In the genomic region with DNA sequence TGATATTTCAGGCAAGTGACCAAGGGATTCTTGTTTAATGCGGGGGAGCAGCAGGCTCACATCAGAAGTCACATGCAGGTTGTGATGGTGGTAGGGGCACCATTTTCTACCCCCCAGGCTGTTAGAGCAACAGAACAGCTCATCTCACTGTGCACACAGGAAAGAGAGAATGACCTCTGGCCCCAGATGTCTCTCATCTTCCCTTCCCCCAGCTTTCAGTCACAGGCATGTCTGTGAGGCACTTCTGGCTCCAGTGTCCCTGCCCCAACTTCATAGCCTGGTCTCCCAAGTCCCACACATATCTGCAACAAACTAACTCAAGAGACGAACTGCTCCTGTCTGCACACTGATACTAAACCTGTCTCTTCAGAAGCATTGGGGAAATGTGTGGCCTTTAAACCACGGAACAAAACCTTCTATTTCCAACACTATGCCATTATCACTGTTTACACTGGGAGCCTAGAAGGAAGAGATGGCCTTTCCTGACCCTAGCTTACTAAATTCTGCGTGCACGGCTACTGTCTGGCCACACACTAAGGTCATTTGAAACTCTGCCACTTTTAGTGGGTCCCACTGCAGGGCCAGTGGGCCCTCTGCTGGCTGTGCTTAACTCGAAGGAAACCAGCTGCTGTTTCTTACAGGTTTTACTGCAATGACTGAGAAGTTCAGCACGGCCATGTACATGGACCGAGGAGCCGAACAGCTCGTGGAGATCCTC, we compare ENCODE assay signal across 8 mouse cellular contexts. TPM values are rescaled to one million over a fixed set of nuclear protein-coding genes. Genes with fewer than 3 reads are reported as not detected.
DNase-seq lines count a peak whose midpoint lies in the region; ATAC-seq and TF ChIP-seq lines count a peak whose summit lies in the region.

No protein-coding gene starts in this region.

- no peaks in the 10 kb centered on the region for H3K79me2 ChIP-seq in heart, adult 2 months (replicated peaks; ENCODE audit: control insufficient read depth, insufficient read depth, low read length)

- no peak overlapping the region for H3K4me3 ChIP-seq in midbrain, embryonic 14.5 days (replicated peaks; ENCODE audit: low read depth, low read length)
- H3K4me3 ChIP-seq in midbrain, embryonic 11.5 days (ENCODE audit: low read depth, low read length) = no peak overlapping the region
- H3K4me3 ChIP-seq in heart, adult 2 months = no peak overlapping the region

- no peaks in the 10 kb centered on the region for H3K9me3 ChIP-seq in midbrain, embryonic 14.5 days (ENCODE audit: control insufficient read depth, low read length)
- no peaks in the 10 kb centered on the region for H3K9me3 ChIP-seq in midbrain, embryonic 11.5 days (ENCODE audit: control insufficient read depth, low read length)

- no peak overlapping the region for H3K9ac ChIP-seq in midbrain, embryonic 14.5 days (replicated peaks; ENCODE audit: low read length)
- no peak overlapping the region for H3K9ac ChIP-seq in midbrain, embryonic 11.5 days (ENCODE audit: low read length)
- H3K9ac ChIP-seq in heart, adult 2 months (ENCODE audit: low read depth, low read length) = no peak overlapping the region

- no peaks in the 10 kb centered on the region for H3K27me3 ChIP-seq in midbrain, embryonic 14.5 days (ENCODE audit: control insufficient read depth, insufficient read depth, low read length)
- no peaks in the 10 kb centered on the region for H3K27me3 ChIP-seq in midbrain, embryonic 11.5 days (ENCODE audit: control insufficient read depth, insufficient read depth, low read length)
- no peaks in the 10 kb centered on the region for H3K27me3 ChIP-seq in heart, adult 2 months (ENCODE audit: control insufficient read depth, insufficient read depth, low read length)

- intact Hi-C loops in heart, adult 2 months (cut with DNase I) = loop anchor here (1.0 to 10.0 kb wide), 3 partner anchors 41 to 269 kb away; a partner anchor contains a TSS
- intact Hi-C loops in left cerebral cortex, postnatal 36 days (cut with DNase I) = no loop called here

- no peak for TF ChIP-seq POLR2A in heart, adult 2 months (IDR thresholded peaks at IDR 0.05; ENCODE audit: insufficient read depth, low read depth, low read length)

- TF ChIP-seq CTCF in heart, adult 2 months (IDR thresholded peaks at IDR 0.05) = peak; percentile 85

- no peaks in the 10 kb centered on the region for H3K4me1 ChIP-seq in midbrain, embryonic 14.5 days (ENCODE audit: control insufficient read depth, insufficient read depth, low read length)
- H3K4me1 ChIP-seq in midbrain, embryonic 11.5 days (ENCODE audit: control insufficient read depth, insufficient read depth, low read length) = no peaks in the 10 kb centered on the region
- H3K4me1 ChIP-seq in heart, adult 2 months (ENCODE audit: control insufficient read depth, insufficient read depth, low read length) = no peaks in the 10 kb centered on the region; the same call in 1 of the 2 replicates

- 71% methylated on average over 10 of the region's 10 CpGs for WGBS in midbrain, embryonic 14.5 days
- WGBS in midbrain, embryonic 11.5 days = 65% methylated on average over 10 of the region's 10 CpGs
- WGBS in heart, adult 2 months = 28% methylated on average over 10 of the region's 10 CpGs

- no peak for ATAC-seq in midbrain, embryonic 14.5 days (ENCODE audit: low FRiP score, low TSS enrichment)
- ATAC-seq in midbrain, embryonic 11.5 days (ENCODE audit: low FRiP score) = no peak
- peak; percentile 84 for ATAC-seq in megakaryocyte, adult 5-6 weeks (ENCODE audit: poor library complexity, severe bottlenecking)

- H3K4me2 ChIP-seq in midbrain, embryonic 14.5 days (ENCODE audit: low read length) = no peak overlapping the region
- no peak overlapping the region for H3K4me2 ChIP-seq in midbrain, embryonic 11.5 days

- H3K36me3 ChIP-seq in midbrain, embryonic 14.5 days (ENCODE audit: control insufficient read depth, insufficient read depth, low read length) = no peaks in the 10 kb centered on the region
- H3K36me3 ChIP-seq in midbrain, embryonic 11.5 days (ENCODE audit: control insufficient read depth, insufficient read depth, low read length) = no peaks in the 10 kb centered on the region
- H3K36me3 ChIP-seq in heart, adult 2 months (ENCODE audit: control insufficient read depth, insufficient read depth, low read length) = no peaks in the 10 kb centered on the region

- peak; percentile 12 for DNase-seq in midbrain, embryonic 14.5 days
- DNase-seq in midbrain, embryonic 11.5 days (ENCODE audit: low spot score, missing footprints) = no peak
- peak; percentile 3 to 14 for DNase-seq in adrenal gland, postnatal 4 days (ENCODE audit: low spot score in 2 of 2)
- peak; percentile 56 to 59 for DNase-seq in heart, adult 2 months
- DNase-seq in kidney, postnatal 10 days = peak; percentile 79
- no peak for DNase-seq in layer of hippocampus, adult 8-10 months (ENCODE audit: low spot score in 2 of 2)
- DNase-seq in left cerebral cortex, postnatal 36 days (ENCODE audit: low spot score in 2 of 2) = no peak

- H3K27ac ChIP-seq in midbrain, embryonic 14.5 days (replicated peaks; ENCODE audit: low read depth, low read length) = no peak overlapping the region
- H3K27ac ChIP-seq in midbrain, embryonic 11.5 days (ENCODE audit: low read depth, low read length) = no peak overlapping the region
- no peak overlapping the region for H3K27ac ChIP-seq in heart, adult 2 months

- no peak for TF ChIP-seq EP300 in heart, adult 2 months (IDR thresholded peaks at IDR 0.05; ENCODE audit: insufficient read depth, low read depth, low read length)

RNA-seq across cellular contexts. Expression of a gene that starts 18.5 kb away (rescaled TPM):
- polyA plus RNA-seq in midbrain, embryonic 14.5 days (2014; fragmentation: Nextera tagmentation; extraction: Ambion mirVana) = 0.13 and 0.57 TPM in 2 replicates
- polyA plus RNA-seq in midbrain, embryonic 11.5 days (2014; fragmentation: Nextera tagmentation; extraction: Ambion mirVana) = 0.11 TPM in 1 of 2 replicates, not detected in the other
- under 1 TPM; 0.28 to 0.42 TPM for total RNA-seq in adrenal gland, postnatal 4 days (2021)
- under 1 TPM in 1 of 2 experiments, not detected in 1; 0.05 TPM for total RNA-seq in heart, adult 2 months (2021)
- 0.18 and 0.32 TPM in 2 replicates for polyA plus RNA-seq in heart, adult 2 months (2012; rRNA removed)
- 0.27 TPM in 1 of 2 replicates, not detected in the other for total RNA-seq in megakaryocyte, adult 5-6 weeks (2015)
- total RNA-seq in megakaryocyte, adult 5-6 weeks (2017) = 0.33 TPM in 1 of 2 replicates, not detected in the other
- under 1 TPM in 3 of 4 experiments, not detected in 1; 0.07 to 0.92 (median 0.78) TPM for total RNA-seq in layer of hippocampus, adult 8-10 months (2022)
- total RNA-seq in left cerebral cortex, postnatal 36 days (2021) = under 1 TPM; 0.22 to 0.59 TPM

RNA-seq across cellular contexts. Expression of a gene that starts 43.0 kb away (rescaled TPM):
- polyA plus RNA-seq in midbrain, embryonic 14.5 days (2014; fragmentation: Nextera tagmentation; extraction: Ambion mirVana) = 208 and 224 TPM in 2 replicates
- polyA plus RNA-seq in midbrain, embryonic 11.5 days (2014; fragmentation: Nextera tagmentation; extraction: Ambion mirVana) = 123 and 128 TPM in 2 replicates
- 100 to 1,000 TPM; 113 to 122 TPM for total RNA-seq in adrenal gland, postnatal 4 days (2021)
- total RNA-seq in heart, adult 2 months (2021) = 100 to 1,000 TPM; 547 to 629 TPM
- polyA plus RNA-seq in heart, adult 2 months (2012; rRNA removed) = 253 and 315 TPM in 2 replicates
- total RNA-seq in megakaryocyte, adult 5-6 weeks (2015) = 174 and 187 TPM in 2 replicates
- total RNA-seq in megakaryocyte, adult 5-6 weeks (2017) = 122 and 145 TPM in 2 replicates
- 100 to 1,000 TPM; 105 to 139 (median 124) TPM for total RNA-seq in layer of hippocampus, adult 8-10 months (2022)
- total RNA-seq in left cerebral cortex, postnatal 36 days (2021) = 100 to 1,000 TPM; 115 to 120 TPM

RNA-seq across cellular contexts. Expression of a gene that starts 43.2 kb away (rescaled TPM):
- polyA plus RNA-seq in midbrain, embryonic 14.5 days (2014; fragmentation: Nextera tagmentation; extraction: Ambion mirVana) = 14.9 and 18.5 TPM in 2 replicates
- 9.8 and 10.5 TPM in 2 replicates for polyA plus RNA-seq in midbrain, embryonic 11.5 days (2014; fragmentation: Nextera tagmentation; extraction: Ambion mirVana)
- total RNA-seq in adrenal gland, postnatal 4 days (2021) = 10 to 100 TPM; 40.9 to 42.9 TPM
- total RNA-seq in heart, adult 2 months (2021) = 100 to 1,000 TPM in 1 of 2 experiments, 10 to 100 TPM in 1; 93.6 to 112 TPM
- polyA plus RNA-seq in heart, adult 2 months (2012; rRNA removed) = 43.3 and 69.8 TPM in 2 replicates
- 13.6 and 14.2 TPM in 2 replicates for total RNA-seq in megakaryocyte, adult 5-6 weeks (2015)
- total RNA-seq in megakaryocyte, adult 5-6 weeks (2017) = 16.7 and 17.5 TPM in 2 replicates
- total RNA-seq in layer of hippocampus, adult 8-10 months (2022) = 10 to 100 TPM; 77.9 to 92.0 (median 86.1) TPM
- total RNA-seq in left cerebral cortex, postnatal 36 days (2021) = 10 to 100 TPM; 86.2 to 90.2 TPM

Comparison
In these comparisons a context has a peak if more than half of its experiments do, and no peak if none do; other contexts are left out.
1. DNase-seq: peak in midbrain, embryonic 14.5 days (single experiment), adrenal gland, postnatal 4 days (2 of 2), heart, adult 2 months (2 of 2) and kidney, postnatal 10 days (single experiment); none in midbrain, embryonic 11.5 days (single experiment), layer of hippocampus, adult 8-10 months (0 of 2) and left cerebral cortex, postnatal 36 days (0 of 2).